ENCODE assay signal across 8 mouse cellular contexts in the genomic region with DNA sequence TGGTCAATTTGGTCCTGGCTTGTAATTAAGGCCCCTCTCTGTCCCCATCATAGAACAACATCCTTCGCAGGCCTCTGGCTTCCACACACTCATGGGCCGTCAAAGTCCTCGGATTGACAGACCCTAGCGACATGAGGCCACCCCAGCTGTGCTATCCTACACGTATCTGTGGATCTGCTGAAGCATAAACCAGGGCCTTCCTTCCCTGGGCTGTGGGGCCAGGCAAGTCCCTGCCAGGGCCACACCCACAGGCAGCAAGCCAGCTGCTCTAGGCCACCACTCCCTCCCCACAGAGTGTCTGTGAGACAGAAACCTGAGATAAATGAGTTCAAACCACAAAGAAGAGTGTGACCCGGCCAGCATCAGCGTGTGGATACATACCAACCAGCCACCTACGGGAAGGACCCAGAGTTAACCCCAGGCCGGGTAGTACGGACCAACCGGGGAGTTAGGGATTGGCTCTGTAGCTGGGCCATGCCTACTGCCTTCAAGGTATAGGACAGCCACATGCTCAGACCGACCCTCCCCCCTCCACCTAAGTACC. TPM values are rescaled to one million over a fixed set of nuclear protein-coding genes. Genes with fewer than 3 reads are reported as not detected.
DNase-seq lines count a peak whose midpoint lies in the region; ATAC-seq and TF ChIP-seq lines count a peak whose summit lies in the region.

No protein-coding gene starts in this region.

- no peak overlapping the region for H3K4me3 ChIP-seq in cerebellum, adult 2 months (replicated peaks; ENCODE audit: insufficient read depth, low read depth, low read length)
- H3K4me3 ChIP-seq in lung, embryonic 14.5 days (ENCODE audit: low read depth, low read length), result no peak overlapping the region
- H3K4me3 ChIP-seq in stomach, embryonic 16.5 days (replicated peaks; ENCODE audit: low read length), result no peak overlapping the region

- no peak overlapping the region for H3K4me2 ChIP-seq in lung, embryonic 14.5 days
- H3K4me2 ChIP-seq in stomach, embryonic 16.5 days (ENCODE audit: low read depth, low read length), result no peak overlapping the region

- TF ChIP-seq CTCF in cerebellum, adult 2 months (IDR thresholded peaks at IDR 0.05; ENCODE audit: borderline replicate concordance, insufficient read depth, low read depth, low read length), result no peak
- no peak for TF ChIP-seq CTCF in lung, embryonic 14.5 days (IDR thresholded peaks at IDR 0.05; ENCODE audit: low read depth)

- ATAC-seq in lung, embryonic 14.5 days (ENCODE audit: insufficient read depth), result peak; percentile 66
- ATAC-seq in stomach, embryonic 16.5 days (ENCODE audit: insufficient read depth, low FRiP score), result peak; percentile 72

- peak; percentile 54 for DNase-seq in cerebellum, adult 2 months
- DNase-seq in cerebellum, adult 11 months, result no peak
- peak; percentile 84 for DNase-seq in Muller cell, postnatal 12 days (ENCODE audit: inconsistent ontology term)
- peak; percentile 71 for DNase-seq in gastrocnemius, postnatal 10 days
- DNase-seq in kidney, adult 18-20 months, result peak; percentile 67
- peak; percentile 55 for DNase-seq in lung, embryonic 14.5 days
- no peak for DNase-seq in right cerebral cortex, adult 18-20 months

- 36% methylated on average over 12 of the region's 12 CpGs for WGBS in cerebellum, adult 2 months
- WGBS in lung, embryonic 14.5 days, result 37% methylated on average over 12 of the region's 12 CpGs
- WGBS in stomach, embryonic 16.5 days, result 40% methylated on average over 12 of the region's 12 CpGs

- H3K4me1 ChIP-seq in cerebellum, adult 2 months (ENCODE audit: control insufficient read depth, insufficient read depth, low read length), result peaks cover 55% of the 10 kb centered on the region
- peaks cover 17% of the 10 kb centered on the region for H3K4me1 ChIP-seq in lung, embryonic 14.5 days (ENCODE audit: insufficient read depth)
- H3K4me1 ChIP-seq in stomach, embryonic 16.5 days (ENCODE audit: control insufficient read depth, insufficient read depth, low read length), result peaks cover 19% of the 10 kb centered on the region

- H3K9ac ChIP-seq in lung, embryonic 14.5 days, result no peak overlapping the region
- peak overlapping the region; percentile 46 for H3K9ac ChIP-seq in stomach, embryonic 16.5 days (ENCODE audit: low read length)

- no peaks in the 10 kb centered on the region for H3K27me3 ChIP-seq in cerebellum, adult 2 months (ENCODE audit: control insufficient read depth, insufficient read depth, low read length)
- H3K27me3 ChIP-seq in lung, embryonic 14.5 days (ENCODE audit: insufficient read depth, low read length), result no peaks in the 10 kb centered on the region
- no peaks in the 10 kb centered on the region for H3K27me3 ChIP-seq in stomach, embryonic 16.5 days (ENCODE audit: control insufficient read depth, insufficient read depth, low read length)

- TF ChIP-seq POLR2A in cerebellum, adult 2 months (IDR thresholded peaks at IDR 0.05; ENCODE audit: borderline replicate concordance, insufficient read depth, low read length), result no peak

- H3K9me3 ChIP-seq in lung, embryonic 14.5 days (ENCODE audit: low read depth, low read length), result no peaks in the 10 kb centered on the region
- H3K9me3 ChIP-seq in stomach, embryonic 16.5 days (replicated peaks; ENCODE audit: control insufficient read depth, low read length), result no peaks in the 10 kb centered on the region

- H3K36me3 ChIP-seq in lung, embryonic 14.5 days (ENCODE audit: insufficient read depth), result no peaks in the 10 kb centered on the region
- no peaks in the 10 kb centered on the region for H3K36me3 ChIP-seq in stomach, embryonic 16.5 days (ENCODE audit: control insufficient read depth, insufficient read depth, low read length)

- no peak overlapping the region for H3K27ac ChIP-seq in cerebellum, adult 2 months (ENCODE audit: insufficient read depth, low read length)
- H3K27ac ChIP-seq in lung, embryonic 14.5 days (ENCODE audit: low read depth), result peak overlapping the region; percentile 62; the same call in 1 of the 2 replicates
- peak overlapping the region; percentile 60 for H3K27ac ChIP-seq in stomach, embryonic 16.5 days (ENCODE audit: low read length)

RNA-seq across cellular contexts. Expression of a gene that starts 45.5 kb away (rescaled TPM):
- 111 and 116 TPM in 2 replicates for polyA plus RNA-seq in cerebellum, adult 2 months (2012; rRNA removed)
- 100 to 1,000 TPM; 125 to 130 TPM for total RNA-seq in gastrocnemius, postnatal 10 days (2021)
- 12.0 and 12.3 TPM in 2 replicates for polyA plus RNA-seq in lung, embryonic 14.5 days (2014; fragmentation: Nextera tagmentation; extraction: Ambion mirVana)
- polyA plus RNA-seq in stomach, embryonic 16.5 days (2015; fragmentation: Nextera tagmentation; extraction: Ambion mirVana), result 11.5 and 14.1 TPM in 2 replicates

Comparison
In these comparisons a context has a peak if more than half of its experiments do, and no peak if none do; other contexts are left out.
1. DNase-seq: peak in cerebellum, adult 2 months (2 of 2), Muller cell, postnatal 12 days (single experiment), gastrocnemius, postnatal 10 days (single experiment), kidney, adult 18-20 months (single experiment) and lung, embryonic 14.5 days (single experiment); none in cerebellum, adult 11 months (single experiment) and right cerebral cortex, adult 18-20 months (single experiment).